Mouse (Mus musculus): ENCODE results near the gene Uggt1. TPM values are rescaled to one million over a fixed set of nuclear protein-coding genes. Genes with fewer than 3 reads are reported as not detected.

Gene Uggt1
- total RNA-seq, 2 experiments from 2014 or later: 42.0 to 44.8 TPM

GRCm38 (mm10) chr1:36258631-36259030, 14.1 kb upstream of the Uggt1 start:
- DNase-seq (ENCODE audit: low spot score in 2 of 2): no peak

GRCm38 (mm10) chr1:36257276-36257675, 12.8 kb upstream of the Uggt1 start:
- no peak for DNase-seq (ENCODE audit: low spot score in 2 of 2)

- no peak for DNase-seq (ENCODE audit: low spot score in 2 of 2)
These were observed 11.5 kb upstream of the Uggt1 start for GRCm38 (mm10) chr1:36255871-36256640.

GRCm38 (mm10) chr1:36254635-36255360, 10.3 kb upstream of the Uggt1 start:
- DNase-seq (ENCODE audit: low spot score in 2 of 2): peak in 1 of 2 experiments; percentile 19

- peak; percentile 79 to 81 for DNase-seq (ENCODE audit: low spot score in 2 of 2)
These were observed 8.3 kb upstream of the Uggt1 start for GRCm38 (mm10) chr1:36252791-36253190.

GRCm38 (mm10) chr1:36251426-36251825, 6.9 kb upstream of the Uggt1 start:
- DNase-seq (ENCODE audit: low spot score in 2 of 2): no peak

- no peak for DNase-seq (ENCODE audit: low spot score in 2 of 2)
These were observed 2.2 kb upstream of the Uggt1 start for GRCm38 (mm10) chr1:36246688-36247087.

- no peak for DNase-seq (ENCODE audit: low spot score in 2 of 2)
These were observed 302 bp upstream of the Uggt1 start for GRCm38 (mm10) chr1:36244828-36245215.

- DNase-seq (ENCODE audit: low spot score in 2 of 2): no peak
These were observed 968 bp downstream of the Uggt1 start for GRCm38 (mm10) chr1:36243447-36244057.

GRCm38 (mm10) chr1:36241903-36242429, 2.6 kb downstream of the Uggt1 start:
- DNase-seq (ENCODE audit: low spot score in 2 of 2): no peak

- DNase-seq (ENCODE audit: low spot score in 2 of 2): no peak
These were observed 4.3 kb downstream of the Uggt1 start for GRCm38 (mm10) chr1:36240176-36240575.

GRCm38 (mm10) chr1:36239396-36239795, 5.1 kb downstream of the Uggt1 start:
- DNase-seq (ENCODE audit: low spot score in 2 of 2): no peak

- no peak for DNase-seq (ENCODE audit: low spot score in 2 of 2)
These were observed 8.7 kb downstream of the Uggt1 start for GRCm38 (mm10) chr1:36235855-36236254.

- no peak for DNase-seq (ENCODE audit: low spot score in 2 of 2)
These were observed 9.4 kb downstream of the Uggt1 start for GRCm38 (mm10) chr1:36235057-36235639.

GRCm38 (mm10) chr1:36233218-36233617, 11.3 kb downstream of the Uggt1 start:
- no peak for DNase-seq (ENCODE audit: low spot score in 2 of 2)

- DNase-seq (ENCODE audit: low spot score in 2 of 2): no peak
These were observed 13.4 kb downstream of the Uggt1 start for GRCm38 (mm10) chr1:36230919-36231705.

- DNase-seq (ENCODE audit: low spot score in 2 of 2): no peak
These were observed 16.1 kb downstream of the Uggt1 start for GRCm38 (mm10) chr1:36228461-36228860.

- no peak for DNase-seq (ENCODE audit: low spot score in 2 of 2)
These were observed 19.9 kb downstream of the Uggt1 start for GRCm38 (mm10) chr1:36224648-36225047.

- no peak for DNase-seq (ENCODE audit: low spot score in 2 of 2)
These were observed 30.2 kb downstream of the Uggt1 start for GRCm38 (mm10) chr1:36214324-36214723.

- DNase-seq (ENCODE audit: low spot score in 2 of 2): no peak
These were observed 42.8 kb downstream of the Uggt1 start for GRCm38 (mm10) chr1:36201739-36202138.

GRCm38 (mm10) chr1:36194482-36194881, 50.0 kb downstream of the Uggt1 start:
- DNase-seq (ENCODE audit: low spot score in 2 of 2): no peak
